Comparison of ENCODE assay signal across 18 mouse cellular contexts in genomic region chr10:83119016-83119415, GRCm38 (mm10).
A peak's percentile ranks its signal among the peaks of the same experiment; 100 is the strongest.
DNase-seq lines count a peak whose midpoint lies in the region; ATAC-seq and TF ChIP-seq lines count a peak whose summit lies in the region.
"Had no signal": no experiment of that assay in that cellular context is flagged by ENCODE, and none has a peak within 500 bp of the region (broad histone marks: within the 10 kb centered on the region; RNA-seq: fewer than 3 reads in every experiment).

No protein-coding gene starts in this region.

- H3K9ac ChIP-seq in heart, adult 2 months (ENCODE audit: low read depth, low read length) = no peak overlapping the region
- no peak overlapping the region for H3K9ac ChIP-seq in hindbrain, embryonic 11.5 days (ENCODE audit: low read depth, low read length)
- H3K9ac ChIP-seq in midbrain, postnatal 0 days (replicated peaks; ENCODE audit: low read length, poor library complexity, severe bottlenecking) = 0 out of 2 replicates have a peak overlapping the region, but pooled peaks have one; percentile 4
- H3K9ac ChIP-seq in midbrain, embryonic 16.5 days (ENCODE audit: low read depth, low read length) = no peak overlapping the region
- no peak overlapping the region for H3K9ac ChIP-seq in stomach, postnatal 0 days (ENCODE audit: low read length)
- H3K9ac ChIP-seq: forebrain, postnatal 0 days had no signal

- no peaks in the 10 kb centered on the region for H3K27me3 ChIP-seq in heart, adult 2 months (ENCODE audit: control insufficient read depth, insufficient read depth, low read length)
- no peaks in the 10 kb centered on the region for H3K27me3 ChIP-seq in hindbrain, embryonic 10.5 days (ENCODE audit: insufficient read depth, poor library complexity, severe bottlenecking)
- no peaks in the 10 kb centered on the region for H3K27me3 ChIP-seq in hindbrain, embryonic 11.5 days (ENCODE audit: control insufficient read depth, insufficient read depth, low read length)
- H3K27me3 ChIP-seq in midbrain, postnatal 0 days (ENCODE audit: insufficient read depth, low read length) = no peaks in the 10 kb centered on the region
- no peaks in the 10 kb centered on the region for H3K27me3 ChIP-seq in midbrain, embryonic 16.5 days (ENCODE audit: control insufficient read depth, insufficient read depth, low read depth, low read length)
- H3K27me3 ChIP-seq in stomach, postnatal 0 days (ENCODE audit: control insufficient read depth, insufficient read depth, low read length) = no peaks in the 10 kb centered on the region

- H3K4me2 ChIP-seq in hindbrain, embryonic 11.5 days (replicated peaks; ENCODE audit: low read depth, low read length) = no peak overlapping the region
- H3K4me2 ChIP-seq in midbrain, postnatal 0 days (ENCODE audit: low read depth, low read length, poor library complexity, severe bottlenecking) = no peak overlapping the region
- no peak overlapping the region for H3K4me2 ChIP-seq in midbrain, embryonic 16.5 days (ENCODE audit: low read length)
- no peak overlapping the region for H3K4me2 ChIP-seq in stomach, postnatal 0 days (replicated peaks; ENCODE audit: low read depth)
- H3K4me2 ChIP-seq: liver, embryonic 11.5 days; midbrain, embryonic 11.5 days had no signal

- H3K9me3 ChIP-seq in hindbrain, embryonic 10.5 days = no peaks in the 10 kb centered on the region
- H3K9me3 ChIP-seq in hindbrain, embryonic 11.5 days (ENCODE audit: control insufficient read depth, low read length) = no peaks in the 10 kb centered on the region
- no peaks in the 10 kb centered on the region for H3K9me3 ChIP-seq in midbrain, postnatal 0 days (ENCODE audit: low read length)
- no peaks in the 10 kb centered on the region for H3K9me3 ChIP-seq in midbrain, embryonic 16.5 days (replicated peaks; ENCODE audit: control insufficient read depth, low read length, poor library complexity, severe bottlenecking)
- H3K9me3 ChIP-seq in stomach, postnatal 0 days (ENCODE audit: control insufficient read depth, low read length) = no peaks in the 10 kb centered on the region
- H3K9me3 ChIP-seq: limb, embryonic 10.5 days had no signal

- H3K4me3 ChIP-seq in heart, adult 2 months = no peak overlapping the region
- H3K4me3 ChIP-seq in hindbrain, embryonic 10.5 days = no peak overlapping the region
- H3K4me3 ChIP-seq in hindbrain, embryonic 11.5 days (ENCODE audit: low read depth, low read length) = no peak overlapping the region
- H3K4me3 ChIP-seq in midbrain, postnatal 0 days (ENCODE audit: low read depth, low read length) = no peak overlapping the region
- no peak overlapping the region for H3K4me3 ChIP-seq in midbrain, embryonic 16.5 days (ENCODE audit: low read depth, low read length)
- no peak overlapping the region for H3K4me3 ChIP-seq in stomach, postnatal 0 days (ENCODE audit: low read depth, low read length)
- H3K4me3 ChIP-seq: limb, embryonic 10.5 days had no signal

- peaks cover 12% of the 10 kb centered on the region for H3K4me1 ChIP-seq in heart, adult 2 months (ENCODE audit: control insufficient read depth, insufficient read depth, low read length)
- peaks cover 17% of the 10 kb centered on the region for H3K4me1 ChIP-seq in hindbrain, embryonic 10.5 days (replicated peaks)
- no peaks in the 10 kb centered on the region for H3K4me1 ChIP-seq in hindbrain, embryonic 11.5 days (replicated peaks; ENCODE audit: control insufficient read depth, insufficient read depth, low read length)
- peaks cover 15% of the 10 kb centered on the region for H3K4me1 ChIP-seq in midbrain, postnatal 0 days (ENCODE audit: insufficient read depth, low read length)
- H3K4me1 ChIP-seq in midbrain, embryonic 16.5 days (ENCODE audit: control insufficient read depth, insufficient read depth, low read length) = peaks cover 14% of the 10 kb centered on the region
- peaks cover 4% of the 10 kb centered on the region; the same call in 1 of the 2 replicates for H3K4me1 ChIP-seq in stomach, postnatal 0 days (replicated peaks; ENCODE audit: control insufficient read depth, insufficient read depth)

- H3K36me3 ChIP-seq in heart, adult 2 months (ENCODE audit: control insufficient read depth, insufficient read depth, low read length) = no peaks in the 10 kb centered on the region
- H3K36me3 ChIP-seq in hindbrain, embryonic 10.5 days = no peaks in the 10 kb centered on the region
- H3K36me3 ChIP-seq in hindbrain, embryonic 11.5 days (ENCODE audit: control insufficient read depth, insufficient read depth, low read length) = no peaks in the 10 kb centered on the region
- H3K36me3 ChIP-seq in midbrain, postnatal 0 days (ENCODE audit: insufficient read depth, low read length) = no peaks in the 10 kb centered on the region
- no peaks in the 10 kb centered on the region for H3K36me3 ChIP-seq in midbrain, embryonic 16.5 days (ENCODE audit: control insufficient read depth, insufficient read depth, low read length)
- H3K36me3 ChIP-seq in stomach, postnatal 0 days (ENCODE audit: control insufficient read depth, insufficient read depth, low read length) = no peaks in the 10 kb centered on the region
- H3K36me3 ChIP-seq: limb, embryonic 10.5 days had no signal

- no peak for TF ChIP-seq EP300 in heart, adult 2 months (IDR thresholded peaks at IDR 0.05; ENCODE audit: insufficient read depth, low read depth, low read length)
- no peak for TF ChIP-seq EP300 in stomach, postnatal 0 days (optimal IDR thresholded peaks at IDR 0.05)

- no peak overlapping the region for H3K27ac ChIP-seq in heart, adult 2 months
- H3K27ac ChIP-seq in hindbrain, embryonic 10.5 days = 0 out of 2 replicates have a peak overlapping the region, but pooled peaks have one; percentile 17
- no peak overlapping the region for H3K27ac ChIP-seq in hindbrain, embryonic 11.5 days (ENCODE audit: low read depth, low read length)
- no peak overlapping the region for H3K27ac ChIP-seq in midbrain, postnatal 0 days (ENCODE audit: low read depth, low read length)
- no peak overlapping the region for H3K27ac ChIP-seq in midbrain, embryonic 16.5 days (ENCODE audit: low read length)
- 0 out of 2 replicates have a peak overlapping the region, but pooled peaks have one; percentile 18 for H3K27ac ChIP-seq in stomach, postnatal 0 days (replicated peaks)
- H3K27ac ChIP-seq: hindbrain, postnatal 0 days; limb, embryonic 10.5 days; macrophage had no signal

- whole genome bisulfite sequencing in heart, adult 2 months = 49% methylated on average over 10 of the region's 10 CpGs
- WGBS in hindbrain, embryonic 10.5 days = 84% methylated on average over 10 of the region's 10 CpGs
- WGBS in hindbrain, embryonic 11.5 days = 85% methylated on average over 10 of the region's 10 CpGs
- WGBS in midbrain, postnatal 0 days = 48% methylated on average over 10 of the region's 10 CpGs
- 48% methylated on average over 10 of the region's 10 CpGs for WGBS in midbrain, embryonic 16.5 days
- 58% methylated on average over 10 of the region's 10 CpGs for WGBS in stomach, postnatal 0 days

- TF ChIP-seq POLR2A in heart, adult 2 months (IDR thresholded peaks at IDR 0.05; ENCODE audit: insufficient read depth, low read depth, low read length) = no peak

- no peak for ATAC-seq in hindbrain, embryonic 11.5 days (ENCODE audit: low FRiP score)
- no peak for ATAC-seq in midbrain, postnatal 0 days (ENCODE audit: low FRiP score)
- no peak for ATAC-seq in midbrain, embryonic 16.5 days
- peak; percentile 22; the same call in 1 of the 2 replicates for ATAC-seq in stomach, postnatal 0 days (ENCODE audit: low FRiP score, low TSS enrichment)
- ATAC-seq: forebrain, postnatal 0 days; hindbrain, postnatal 0 days had no signal

- intact Hi-C loops in heart, adult 2 months (cut with DNase I) = no loop called here

- H3K79me2 ChIP-seq in heart, adult 2 months (replicated peaks; ENCODE audit: control insufficient read depth, insufficient read depth, low read length) = no peaks in the 10 kb centered on the region

- TF ChIP-seq CTCF in heart, adult 2 months (IDR thresholded peaks at IDR 0.05) = no peak
- TF ChIP-seq CTCF in midbrain, postnatal 0 days (IDR thresholded peaks at IDR 0.05) = no peak
- no peak for TF ChIP-seq CTCF in stomach, postnatal 0 days (IDR thresholded peaks at IDR 0.05; ENCODE audit: low read depth)

- DNase-seq in heart, adult 11 months = peak; percentile 93
- no peak for DNase-seq in heart, adult 2 months
- DNase-seq in hindbrain, embryonic 10.5 days (ENCODE audit: low spot score) = no peak
- DNase-seq in hindbrain, embryonic 11.5 days (ENCODE audit: low spot score) = no peak
- DNase-seq in midbrain, postnatal 0 days (ENCODE audit: low spot score) = no peak
- peak; percentile 39 for DNase-seq in stomach, postnatal 0 days (ENCODE audit: low spot score)
- DNase-seq in embryo, embryonic 9.5 days (ENCODE audit: extremely low spot score) = no peak
- DNase-seq: cerebellum, adult 8-10 months; forebrain, postnatal 0 days; kidney, adult 11 months; layer of hippocampus, postnatal 36 days; lung, adult 2 months had no signal

Comparison
In these comparisons a context has a peak if more than half of its experiments do, and no peak if none do; other contexts are left out.
1. DNase-seq: peak in heart, adult 11 months (single experiment) and stomach, postnatal 0 days (single experiment); none in heart, adult 2 months (0 of 2), hindbrain, embryonic 10.5 days (single experiment), hindbrain, embryonic 11.5 days (single experiment), midbrain, postnatal 0 days (single experiment) and embryo, embryonic 9.5 days (single experiment).
2. H3K27ac ChIP-seq: peak in hindbrain, embryonic 10.5 days (single experiment) and stomach, postnatal 0 days (single experiment); none in heart, adult 2 months (single experiment), hindbrain, embryonic 11.5 days (single experiment), midbrain, postnatal 0 days (single experiment) and midbrain, embryonic 16.5 days (single experiment).